Mouse (Mus musculus) MEL (cell line): ENCODE measurements at regions not wholly inside any gene's neighbourhood (a gene's known extent, or its start where the extent isn't known, plus 50 kb on each side); places are given as distances from the start of the nearest gene placed in this dataset.

Experiments used
- DNase-seq: peaks from one replicate; pipeline ENCODE4 v3.0.0; 2011; ENCODE audit warnings: low read depth, low spot score
- H3K27ac ChIP-seq: 2 replicates; pipeline ENCODE4 v1.5.1; 2012; ENCODE audit warnings: low read depth, mild to moderate bottlenecking, control low read depth, low read length, moderate library complexity; ENCODE audit not compliant: control insufficient read depth
- H3K27me3 ChIP-seq, 2 experiments: fragments of 150-350 bp in 1 of 2; sonication (generic) in 1 of 2; 2 replicates each; pipeline ENCODE4 v1.6.1; 2012; ENCODE audit warnings: low read length in 2 of 2, mild to moderate bottlenecking in 2 of 2, improper control_type of control experiment in 1 of 2, moderate library complexity in 1 of 2; ENCODE audit not compliant: insufficient read depth in 2 of 2, control insufficient read depth in 1 of 2
- H3K36me3 ChIP-seq, 2 experiments: 2 replicates each; pipeline ENCODE4 v1.6.1; 2012 to 2014; ENCODE audit warnings: low read length in 2 of 2, improper control_type of control experiment in 1 of 2, inconsistent platforms in 1 of 2, mild to moderate bottlenecking in 1 of 2; ENCODE audit not compliant: insufficient read depth in 2 of 2, control insufficient read depth in 1 of 2
- H3K4me1 ChIP-seq, 2 experiments: fragments of 150-350 bp in 1 of 2; sonication (generic) in 1 of 2; 2 replicates each; pipeline ENCODE4 v1.6.1; 2012; ENCODE audit warnings: low read length in 2 of 2, improper control_type of control experiment in 1 of 2, mild to moderate bottlenecking in 1 of 2; ENCODE audit not compliant: insufficient read depth in 2 of 2, control insufficient read depth in 1 of 2
- H3K4me3 ChIP-seq, 2 experiments: fragments of 150-350 bp in 1 of 2; sonication (generic) in 1 of 2; 2 replicates each; pipeline ENCODE4 v1.5.1; 2012; ENCODE audit warnings: low read depth in 2 of 2, low read length in 2 of 2, mild to moderate bottlenecking in 2 of 2, moderate library complexity in 2 of 2, control low read depth in 1 of 2, improper control_type of control experiment in 1 of 2; ENCODE audit not compliant: control insufficient read depth in 1 of 2, insufficient read depth in 1 of 2
- H3K79me2 ChIP-seq: 2 replicates; pipeline ENCODE4 v1.6.1; 2012; ENCODE audit warnings: mild to moderate bottlenecking, low read length, moderate library complexity; ENCODE audit not compliant: control insufficient read depth, poor library complexity, insufficient read depth
- H3K9ac ChIP-seq: 2 replicates; pipeline ENCODE4 v1.6.1; 2012; ENCODE audit warnings: low read depth, mild to moderate bottlenecking, control low read depth, low read length, moderate library complexity; ENCODE audit not compliant: control insufficient read depth, poor library complexity, severe bottlenecking
- H3K9me3 ChIP-seq: fragments of 150-350 bp; sonication (generic); replicated peaks from 2 replicates; pipeline ENCODE4 v1.6.1; 2012; ENCODE audit warnings: mild to moderate bottlenecking, low read length, improper control_type of control experiment, moderate library complexity; ENCODE audit not compliant: insufficient read depth
- BHLHE40 ChIP-seq: IDR thresholded peaks from 2 replicates; pipeline ENCODE4 v1.6.1; 2012; ENCODE audit warnings: low read depth, mild to moderate bottlenecking, inconsistent platforms, low read length, improper control_type of control experiment, borderline replicate concordance
- CTCF ChIP-seq, 3 experiments: IDR thresholded peaks in 2 of 3; conservative IDR thresholded peaks in 1 of 3; 2 replicates each; pipeline ENCODE4 v1.5.1; 2011 to 2012; ENCODE audit warnings: low read length in 3 of 3, low read depth in 2 of 3, mild to moderate bottlenecking in 2 of 3, improper control_type of control experiment in 1 of 3, inconsistent platforms in 1 of 3, mixed read lengths in 1 of 3, moderate library complexity in 1 of 3; ENCODE audit not compliant: control insufficient read depth in 1 of 3, insufficient read depth in 1 of 3, poor library complexity in 1 of 3, severe bottlenecking in 1 of 3
- ELF1 ChIP-seq: IDR thresholded peaks from 2 replicates; pipeline ENCODE4 v1.6.1; 2014; ENCODE audit warnings: low read depth, mild to moderate bottlenecking, inconsistent platforms, low read length, improper control_type of control experiment, moderate library complexity
- ETS1 ChIP-seq: IDR thresholded peaks from 2 replicates; pipeline ENCODE4 v1.6.1; 2012; ENCODE audit warnings: low read depth, mild to moderate bottlenecking, inconsistent platforms, low read length, improper control_type of control experiment, moderate library complexity
- MAFK ChIP-seq: IDR thresholded peaks from 2 replicates; pipeline ENCODE4 v1.6.1; 2011; ENCODE audit warnings: low read depth, mild to moderate bottlenecking, low read length, improper control_type of control experiment, borderline replicate concordance
- MAZ ChIP-seq: IDR thresholded peaks from 2 replicates; pipeline ENCODE4 v1.6.1; 2012; ENCODE audit warnings: low read depth, mild to moderate bottlenecking, inconsistent platforms, low read length, improper control_type of control experiment
- NELFE ChIP-seq: IDR thresholded peaks from 2 replicates; pipeline ENCODE4 v1.6.1; 2011; ENCODE audit warnings: low read depth, low read length, improper control_type of control experiment
- POLR2AphosphoS2 ChIP-seq: IDR thresholded peaks from 2 replicates; pipeline ENCODE4 v1.6.1; 2011; ENCODE audit warnings: low read length, improper control_type of control experiment
- POLR2AphosphoS5 ChIP-seq: IDR thresholded peaks from 2 replicates; pipeline ENCODE4 v1.6.1; 2012; ENCODE audit warnings: low read depth, borderline replicate concordance, mild to moderate bottlenecking, inconsistent platforms, low read length, moderate library complexity, mixed read lengths
- SIN3A ChIP-seq: IDR thresholded peaks from 2 replicates; pipeline ENCODE4 v1.6.1; 2012; ENCODE audit warnings: low read length, improper control_type of control experiment, inconsistent platforms
- TBP ChIP-seq: IDR thresholded peaks from 2 replicates; pipeline ENCODE4 v1.8.0; 2011; ENCODE audit warnings: low read depth, low read length, improper control_type of control experiment
- UBTF ChIP-seq: IDR thresholded peaks from 2 replicates; pipeline ENCODE4 v1.6.1; 2012; ENCODE audit warnings: low read depth, mild to moderate bottlenecking, inconsistent platforms, low read length, improper control_type of control experiment, moderate library complexity, borderline replicate concordance; ENCODE audit not compliant: insufficient read depth
- ZC3H11A ChIP-seq: IDR thresholded peaks from 2 replicates; pipeline ENCODE4 v1.6.1; 2012; ENCODE audit warnings: low read depth, mild to moderate bottlenecking, inconsistent platforms, low read length, improper control_type of control experiment
- ZKSCAN1 ChIP-seq: IDR thresholded peaks from 2 replicates; pipeline ENCODE4 v1.6.1; 2012; ENCODE audit warnings: low read depth, mild to moderate bottlenecking, inconsistent platforms, low read length, improper control_type of control experiment, moderate library complexity
- ZNF384 ChIP-seq: IDR thresholded peaks from 2 replicates; pipeline ENCODE4 v1.6.1; 2012; ENCODE audit warnings: low read depth, mild to moderate bottlenecking, inconsistent platforms, low read length, improper control_type of control experiment

DNA sequence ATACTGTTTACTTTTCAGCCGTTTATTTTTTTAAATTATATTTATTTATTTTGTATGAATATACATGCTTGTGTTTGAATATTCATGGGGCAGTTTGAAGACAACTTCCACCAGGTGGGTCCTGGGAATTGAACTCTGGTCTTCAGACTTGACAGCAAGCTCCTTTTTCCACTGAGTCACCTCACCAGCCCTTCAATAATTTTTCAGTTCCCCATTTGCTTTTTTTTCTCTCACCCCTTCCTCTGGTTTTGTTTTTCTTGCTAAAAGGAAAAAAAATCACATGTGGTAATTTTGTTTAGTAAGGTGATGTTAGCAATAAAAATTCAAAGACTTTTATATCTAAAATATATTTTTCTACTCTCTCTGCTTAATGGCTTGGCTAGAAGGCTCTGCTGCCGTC is 64.9 kb upstream of the Slc34a2 start:
- no peak for DNase-seq
- Histone ChIP-seq H3K36me3 (no peaks in the 10 kb centered on the region), H3K79me2 (no peaks in the 10 kb centered on the region), H3K27me3 (no peaks in the 10 kb centered on the region; a peak in 2 of 4 replicates), H3K9ac (no peak overlapping the region), H3K9me3 (no peaks in the 10 kb centered on the region), H3K4me3 (no peak overlapping the region), H3K4me1 (no peaks in the 10 kb centered on the region), H3K27ac (no peak overlapping the region)
- TF ChIP-seq MAZ (no peak), CTCF (IDR thresholded peaks at IDR 0.05 in 2 of 3, conservative IDR thresholded peaks at IDR 0.05 in 1 of 3; ENCODE audit: control insufficient read depth in 1 of 3, insufficient read depth in 1 of 3, low read depth in 2 of 3, low read length in 3 of 3, poor library complexity in 1 of 3, severe bottlenecking in 1 of 3) (no peak), MAFK (no peak), ZKSCAN1 (no peak), TBP (no peak), NELFE (no peak), ZC3H11A (no peak)

DNA sequence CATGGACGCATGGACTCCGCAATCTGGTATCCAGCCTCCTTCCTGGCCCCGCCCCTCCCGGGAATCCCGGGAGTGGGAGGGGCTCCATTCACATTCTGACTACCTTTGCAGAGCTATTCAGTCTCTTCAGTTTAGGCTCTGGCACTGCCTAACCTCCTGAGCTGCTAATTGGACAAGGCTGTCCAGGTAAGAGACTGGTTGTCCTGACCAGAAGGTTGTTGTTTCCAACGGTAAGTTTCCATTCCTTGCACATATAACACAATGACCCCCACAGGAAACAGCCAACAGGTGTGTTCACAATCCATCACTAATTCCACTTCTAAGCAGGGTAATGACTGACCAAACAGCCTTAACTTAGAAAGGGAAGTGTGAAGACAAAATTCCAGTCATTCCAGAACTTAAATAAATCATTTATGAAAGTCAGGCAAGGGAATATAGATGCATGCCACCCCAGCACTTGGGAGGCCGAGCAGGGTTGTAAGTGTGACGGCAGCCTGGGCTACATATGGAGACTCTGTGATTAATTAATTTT is 62.3 kb upstream of the Slc34a2 start:
- Histone ChIP-seq H3K9me3 (no peaks in the 10 kb centered on the region), H3K27me3 (no peaks in the 10 kb centered on the region; a peak in 1 of 4 replicates), H3K36me3 (no peaks in the 10 kb centered on the region), H3K27ac (no peak overlapping the region), H3K79me2 (no peaks in the 10 kb centered on the region), H3K4me3 (no peak overlapping the region), H3K9ac (no peak overlapping the region), H3K4me1 (no peaks in the 10 kb centered on the region)
- TF ChIP-seq ZNF384 (no peak), MAFK (no peak), SIN3A (no peak), TBP (no peak), NELFE (no peak), MAZ (no peak), POLR2AphosphoS5 (no peak), ETS1 (no peak), UBTF (no peak), BHLHE40 (no peak), POLR2AphosphoS2 (no peak), CTCF (IDR thresholded peaks at IDR 0.05 in 2 of 3, conservative IDR thresholded peaks at IDR 0.05 in 1 of 3; ENCODE audit: control insufficient read depth in 1 of 3, insufficient read depth in 1 of 3, low read depth in 2 of 3, low read length in 3 of 3, poor library complexity in 1 of 3, severe bottlenecking in 1 of 3) (no peak), ELF1 (no peak)
- no peak for DNase-seq
